Mouse (Mus musculus) gastrocnemius, postnatal 36 days (tissue): Measurements from ENCODE around the gene Elobl. TPM values are rescaled to one million over a fixed set of nuclear protein-coding genes. Genes with fewer than 3 reads are reported as not detected.

Source experiments
- DNase-seq, 2 experiments: peaks; one replicate each; pipeline ENCODE4 v3.0.0; 2022
- intact Hi-C: fragments of 180-260 bp; cut with DNase I; formaldehyde crosslinking; loops from one replicate; pipeline ENCODE4 v1.15.1; 2025
- total RNA-seq, 2 experiments: library from RNA; stranded (reverse); gene quantifications; 2 replicates each; pipeline ENCODE4 v1.2.3; 2021

The Elobl gene
- total RNA-seq, 2 experiments from 2014 or later, result not detected

GRCm38 (mm10) chr11:88993186-88993585 lies 26.5 kb upstream of the Elobl start:
- intact Hi-C loops, result loop anchor here (2.0 kb wide), 1 partner anchor 46 kb away; no protein-coding TSS in a partner anchor
- DNase-seq, result no peak

GRCm38 (mm10) chr11:88989530-88989929 lies 22.8 kb upstream of the Elobl start:
- intact Hi-C loops, result no loop called here
- no peak for DNase-seq

DNA sequence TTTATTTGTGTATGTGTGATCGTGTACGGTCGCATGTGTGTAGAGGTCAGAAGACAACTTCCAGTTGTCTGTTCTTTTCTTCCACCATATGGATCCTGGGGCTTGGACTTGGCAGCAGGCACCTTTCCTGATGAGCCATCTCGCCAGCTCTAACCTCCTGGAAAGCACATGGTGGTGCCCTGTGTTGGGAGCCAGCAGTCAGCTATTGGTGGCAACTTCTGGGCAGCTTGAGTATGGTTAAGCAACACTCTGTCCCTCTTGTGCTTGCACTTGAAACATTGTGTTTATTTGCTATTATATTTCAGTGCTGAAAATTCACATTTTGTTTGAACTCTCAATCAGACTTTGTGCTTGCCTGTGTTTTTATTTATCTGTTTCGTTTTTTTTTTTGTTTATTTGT lies 22.2 kb upstream of the Elobl start:
- no peak for DNase-seq
- intact Hi-C loops, result no loop called here

DNA sequence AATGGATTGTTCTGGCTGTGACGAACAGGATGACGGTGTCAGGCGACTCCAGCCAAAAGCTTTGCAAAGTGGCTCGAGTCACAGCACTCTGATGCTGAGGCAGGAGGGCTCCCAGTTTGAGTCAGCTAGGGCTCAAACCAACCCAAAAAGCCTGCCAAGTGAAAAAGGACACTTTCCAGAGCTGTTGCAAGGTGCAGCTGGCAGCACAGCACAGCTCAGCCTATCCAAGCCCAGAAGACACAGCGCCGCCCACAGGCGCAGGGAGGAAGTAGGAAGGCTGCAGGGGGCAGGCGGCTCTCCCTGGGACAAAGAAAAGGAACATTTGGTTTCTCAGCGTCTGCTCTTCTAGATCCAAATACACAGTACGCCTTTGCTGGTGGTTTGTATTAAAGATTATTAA lies 19.9 kb upstream of the Elobl start:
- intact Hi-C loops, result no loop called here
- no peak for DNase-seq

DNA sequence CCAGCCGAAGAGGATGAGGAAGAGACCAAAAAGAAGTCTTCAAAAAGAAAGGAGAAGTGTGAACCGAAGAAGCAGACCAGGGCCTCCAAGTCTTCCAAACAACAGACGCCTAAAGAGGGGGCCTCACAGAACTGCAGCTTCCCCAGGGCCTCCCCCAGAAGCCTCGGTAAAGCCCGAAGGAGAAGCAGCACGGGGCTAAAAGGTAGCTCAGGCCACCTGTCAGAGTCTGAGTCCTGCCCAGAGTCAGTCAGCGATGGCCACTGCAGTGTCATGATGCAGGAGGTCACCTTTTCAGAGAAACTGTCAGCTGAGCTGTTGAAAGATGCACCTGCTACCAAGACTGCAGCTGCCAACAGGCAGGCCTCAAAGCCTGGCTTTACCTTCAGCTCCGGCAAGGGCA lies 14.6 kb upstream of the Elobl start:
- intact Hi-C loops, result no loop called here
- no peak for DNase-seq

GRCm38 (mm10) chr11:88977188-88977587 lies 10.5 kb upstream of the Elobl start:
- DNase-seq, result no peak
- intact Hi-C loops, result no loop called here

DNA sequence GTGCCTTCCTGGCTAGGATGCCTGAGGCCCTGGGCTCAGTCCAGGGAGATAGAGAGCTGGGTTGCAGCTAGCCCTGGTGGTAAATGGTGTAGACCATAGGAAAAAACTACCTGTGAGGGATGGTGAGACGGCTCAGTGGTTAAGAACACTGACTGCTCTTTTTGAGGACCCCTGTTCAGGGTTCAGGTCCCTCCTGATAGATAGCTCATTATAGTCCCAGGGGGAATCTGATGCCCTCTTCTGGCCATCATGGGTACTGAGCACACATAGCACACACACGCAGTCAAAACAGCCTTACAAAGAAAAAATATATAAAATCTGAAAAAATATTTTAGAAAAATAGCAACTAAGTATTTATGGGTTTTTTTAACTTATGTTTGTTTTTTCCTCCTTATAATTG lies 9.6 kb upstream of the Elobl start:
- intact Hi-C loops, result no loop called here
- no peak for DNase-seq

DNA sequence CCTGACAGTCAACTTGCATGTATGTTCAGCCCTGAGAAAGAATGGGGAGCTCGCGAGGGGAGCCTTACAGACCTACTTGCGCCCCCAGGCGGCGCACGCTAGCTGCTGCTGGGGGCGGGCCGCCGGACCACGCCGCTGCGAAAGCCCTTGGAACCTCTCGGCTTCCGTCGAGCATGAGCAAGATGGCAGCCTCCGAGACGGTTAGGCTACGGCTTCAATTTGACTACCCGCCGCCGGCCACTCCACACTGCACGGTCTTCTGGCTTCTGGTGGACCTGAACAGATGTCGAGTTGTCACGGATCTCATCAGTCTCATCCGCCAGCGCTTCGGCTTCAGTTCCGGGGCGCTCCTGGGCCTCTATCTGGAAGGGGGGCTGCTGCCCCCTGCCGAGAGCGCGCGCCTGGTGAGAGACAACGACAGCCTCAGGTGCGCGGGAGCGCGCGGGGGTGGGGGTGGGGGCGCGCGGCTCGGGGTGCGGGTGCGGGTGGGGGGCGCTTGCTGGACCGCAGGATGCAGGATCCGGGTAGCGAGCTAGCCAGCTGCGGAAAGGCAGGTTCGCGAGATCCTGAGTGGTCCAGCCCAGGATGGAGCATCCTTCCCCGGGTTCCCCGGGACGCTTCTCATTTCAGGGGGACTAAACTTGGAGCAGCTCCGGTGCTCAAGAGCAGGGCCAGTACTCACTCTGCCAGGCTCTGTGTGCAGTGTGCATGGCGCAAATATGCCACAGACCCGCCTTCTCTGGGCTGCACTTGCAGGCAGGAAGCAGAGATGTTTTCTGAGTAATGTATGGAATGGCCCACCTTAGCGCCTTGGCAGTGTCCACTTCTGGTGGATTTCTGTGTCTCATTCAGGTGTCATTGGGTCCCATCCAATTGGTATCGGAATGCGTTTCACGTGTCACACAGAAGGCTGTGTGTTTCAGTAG lies 7.3 kb upstream of the Elobl start:
- intact Hi-C loops, result loop anchor here (5.0 kb wide), 1 partner anchor 67 kb away; no protein-coding TSS in a partner anchor
- DNase-seq, result peak; percentile 86 to 88

GRCm38 (mm10) chr11:88970202-88970732 lies 3.5 kb upstream of the Elobl start, which contains the start of gene Coil:
Coil (plus strand) TSS chr11:88970252.
- DNase-seq, result no peak
- intact Hi-C loops, result loop anchor here (5.0 kb wide), 1 partner anchor 63 kb away; no protein-coding TSS in a partner anchor

DNA sequence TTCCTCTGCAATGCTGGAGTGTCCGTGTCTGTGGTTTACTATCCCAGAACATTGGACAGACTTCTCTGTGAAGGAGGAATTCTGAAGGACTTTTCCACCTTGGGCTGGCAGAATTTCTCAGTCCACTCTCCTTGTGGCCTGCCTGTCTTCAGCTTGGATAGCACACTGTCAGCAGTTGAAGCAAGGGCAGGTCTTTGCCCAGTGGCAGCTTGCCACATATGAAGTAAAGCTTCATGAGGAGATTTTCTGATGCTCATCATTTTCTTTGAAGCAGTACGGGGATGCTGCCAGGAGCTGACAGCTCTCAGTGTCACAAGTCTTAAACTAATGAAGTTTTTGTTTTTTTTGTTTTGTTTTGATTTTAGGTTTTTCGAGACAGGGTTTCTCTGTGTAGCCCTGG lies 7.9 kb downstream of the Elobl start:
- DNase-seq, result no peak
- intact Hi-C loops, result loop anchor here (5.0 kb wide), 1 partner anchor 52 kb away; no protein-coding TSS in a partner anchor

GRCm38 (mm10) chr11:88955217-88955969 lies 11.3 kb downstream of the Elobl start, which contains the start of gene Scpep1:
Scpep1 (minus strand) TSS chr11:88955465.
- intact Hi-C loops, result loop anchor here (5.0 kb wide), 1 partner anchor 48 kb away; no protein-coding TSS in a partner anchor
- peak; percentile 96 to 97 for DNase-seq

- intact Hi-C loops, result loop anchor here (5.0 kb wide), 2 partner anchors 48 to 98 kb away; no protein-coding TSS in a partner anchor
- no peak for DNase-seq
Measured at GRCm38 (mm10) chr11:88954803-88955202, 11.9 kb downstream of the Elobl start.

DNA sequence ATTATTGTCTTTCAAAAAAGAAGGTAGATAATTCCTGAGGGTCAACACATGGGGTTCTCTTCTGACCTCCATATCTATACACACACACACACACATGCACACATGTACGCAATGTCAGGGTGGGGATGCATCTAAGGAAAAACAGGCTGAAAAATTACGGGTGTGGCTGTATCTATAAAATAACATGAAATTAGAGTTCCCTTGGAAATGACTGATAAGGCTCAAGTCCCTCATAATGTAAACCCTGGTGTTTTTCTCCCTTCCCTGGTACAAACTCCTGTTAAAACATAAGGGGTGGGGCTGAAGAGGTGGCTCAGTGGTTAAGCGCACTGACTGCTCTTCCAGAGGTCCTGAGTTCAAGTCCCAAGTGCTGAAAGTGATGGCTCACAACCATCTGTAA lies 13.1 kb downstream of the Elobl start:
- DNase-seq, result no peak
- intact Hi-C loops, result loop anchor here (5.0 kb wide), 1 partner anchor 96 kb away; no protein-coding TSS in a partner anchor

GRCm38 (mm10) chr11:88952117-88952516 lies 14.6 kb downstream of the Elobl start:
- intact Hi-C loops, result loop anchor here (5.0 kb wide), 1 partner anchor 95 kb away; no protein-coding TSS in a partner anchor

GRCm38 (mm10) chr11:88951576-88951975 lies 15.2 kb downstream of the Elobl start:
- intact Hi-C loops, result loop anchor here (5.0 kb wide), 1 partner anchor 94 kb away; no protein-coding TSS in a partner anchor

More at GRCm38 (mm10) chr11:88952117-88952516, 14.6 kb downstream of the Elobl start:
- no peak for DNase-seq

GRCm38 (mm10) chr11:88950640-88951250 lies 16.0 kb downstream of the Elobl start:
- intact Hi-C loops, result loop anchor here (5.0 kb wide), 1 partner anchor 93 kb away; no protein-coding TSS in a partner anchor
- no peak for DNase-seq

More at GRCm38 (mm10) chr11:88951576-88951975, 15.2 kb downstream of the Elobl start:
- no peak for DNase-seq

GRCm38 (mm10) chr11:88949802-88950639 lies 16.7 kb downstream of the Elobl start:
- DNase-seq, result no peak
- intact Hi-C loops, result loop anchor here (5.0 kb wide), 2 partner anchors 93 to 103 kb away; no protein-coding TSS in a partner anchor

DNA sequence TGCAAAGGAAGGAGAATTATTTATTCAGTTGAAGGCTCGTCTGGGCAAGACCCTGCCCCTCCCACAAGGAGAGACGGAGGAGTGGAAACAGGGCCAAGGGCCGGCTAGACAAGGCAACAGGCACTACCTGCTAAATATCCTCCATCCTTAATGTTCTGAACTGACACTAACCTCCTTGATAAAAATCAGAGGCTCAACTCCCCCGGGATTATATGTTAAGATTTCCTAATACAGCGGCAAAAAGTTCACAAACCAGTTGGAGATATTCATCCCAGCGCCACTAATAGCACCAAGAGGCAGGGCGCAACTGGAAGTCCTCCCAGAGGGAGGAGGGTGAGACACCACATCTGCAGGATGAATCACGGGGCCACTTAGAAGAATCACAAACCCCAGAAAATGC lies 17.8 kb downstream of the Elobl start:
- DNase-seq, result no peak
- intact Hi-C loops, result loop anchor here (5.0 kb wide), 1 partner anchor 102 kb away; no protein-coding TSS in a partner anchor
